Mouse (Mus musculus): ENCODE results near the gene Rnf128. TPM values are rescaled to one million over a fixed set of nuclear protein-coding genes. Genes with fewer than 3 reads are reported as not detected.
"Not testable (repeated sequence)": the region's sequence is repeated elsewhere in the genome, so short reads cannot be mapped to it uniquely, and the experiment has no call there.

The Rnf128 gene
- polyA plus RNA-seq, 1 experiment from 2014 or later, result 45.8 TPM

- no peak for ATAC-seq (ENCODE audit: insufficient read depth, low FRiP score)
- whole genome bisulfite sequencing, result 54% methylated on average over 7 of the region's 7 CpGs
- no peaks in the 10 kb centered on the region for H3K9me3 ChIP-seq (replicated peaks; ENCODE audit: control insufficient read depth, low read length)
- no peak overlapping the region for H3K27ac ChIP-seq (ENCODE audit: low read length)
- no peak overlapping the region for H3K4me2 ChIP-seq (ENCODE audit: low read depth, low read length)
- H3K36me3 ChIP-seq (ENCODE audit: control insufficient read depth, insufficient read depth, low read length), result no peaks in the 10 kb centered on the region
- H3K9ac ChIP-seq (ENCODE audit: low read length), result no peak overlapping the region
- no peak overlapping the region for H3K4me3 ChIP-seq (replicated peaks; ENCODE audit: low read length)
- H3K4me1 ChIP-seq (ENCODE audit: control insufficient read depth, insufficient read depth, low read length), result no peaks in the 10 kb centered on the region
- no peaks in the 10 kb centered on the region for H3K27me3 ChIP-seq (ENCODE audit: control insufficient read depth, insufficient read depth, low read length)
These were observed 19.4 kb upstream of the Rnf128 start for GRCm38 (mm10) chrX:139543726-139544125.

- ATAC-seq (ENCODE audit: insufficient read depth, low FRiP score), result no peak
- Histone ChIP-seq H3K4me3 (replicated peaks; ENCODE audit: low read length) (no peak overlapping the region), H3K9me3 (replicated peaks; ENCODE audit: control insufficient read depth, low read length) (no peaks in the 10 kb centered on the region), H3K36me3 (ENCODE audit: control insufficient read depth, insufficient read depth, low read length) (no peaks in the 10 kb centered on the region), H3K27ac (ENCODE audit: low read length) (no peak overlapping the region), H3K9ac (ENCODE audit: low read length) (no peak overlapping the region), H3K4me2 (ENCODE audit: low read depth, low read length) (no peak overlapping the region), H3K4me1 (ENCODE audit: control insufficient read depth, insufficient read depth, low read length) (no peaks in the 10 kb centered on the region), H3K27me3 (ENCODE audit: control insufficient read depth, insufficient read depth, low read length) (no peaks in the 10 kb centered on the region; the same call in 1 of the 2 replicates)
- WGBS, result 71% methylated on average over 5 of the region's 5 CpGs
These were observed 12.7 kb upstream of the Rnf128 start for GRCm38 (mm10) chrX:139550456-139550855.

GRCm38 (mm10) chrX:139552090-139552489, 11.0 kb upstream of the Rnf128 start:
- no peak overlapping the region for H3K27ac ChIP-seq (ENCODE audit: low read length)
- H3K9ac ChIP-seq (ENCODE audit: low read length), result no peak overlapping the region
- no peak for ATAC-seq (ENCODE audit: insufficient read depth, low FRiP score)
- H3K36me3 ChIP-seq (ENCODE audit: control insufficient read depth, insufficient read depth, low read length), result no peaks in the 10 kb centered on the region
- WGBS, result 78% methylated on average over 2 of the region's 2 CpGs
- H3K4me2 ChIP-seq (ENCODE audit: low read depth, low read length), result no peak overlapping the region
- no peaks in the 10 kb centered on the region for H3K9me3 ChIP-seq (replicated peaks; ENCODE audit: control insufficient read depth, low read length)
- H3K27me3 ChIP-seq (ENCODE audit: control insufficient read depth, insufficient read depth, low read length), result no peaks in the 10 kb centered on the region; the same call in 1 of the 2 replicates
- no peak overlapping the region for H3K4me3 ChIP-seq (replicated peaks; ENCODE audit: low read length)
- no peaks in the 10 kb centered on the region for H3K4me1 ChIP-seq (ENCODE audit: control insufficient read depth, insufficient read depth, low read length)

- no peak overlapping the region for H3K9ac ChIP-seq (ENCODE audit: low read length)
- no peak overlapping the region for H3K4me3 ChIP-seq (replicated peaks; ENCODE audit: low read length)
- no peaks in the 10 kb centered on the region for H3K27me3 ChIP-seq (ENCODE audit: control insufficient read depth, insufficient read depth, low read length)
- H3K4me1 ChIP-seq (ENCODE audit: control insufficient read depth, insufficient read depth, low read length), result no peaks in the 10 kb centered on the region
- no peak overlapping the region for H3K4me2 ChIP-seq (ENCODE audit: low read depth, low read length)
- H3K9me3 ChIP-seq (replicated peaks; ENCODE audit: control insufficient read depth, low read length), result no peaks in the 10 kb centered on the region
- peak; percentile 78 for ATAC-seq (ENCODE audit: insufficient read depth, low FRiP score)
- WGBS, result 52% methylated on average over 5 of the region's 5 CpGs
- no peaks in the 10 kb centered on the region for H3K36me3 ChIP-seq (ENCODE audit: control insufficient read depth, insufficient read depth, low read length)
- H3K27ac ChIP-seq (ENCODE audit: low read length), result peak overlapping the region; percentile 52; the same call in 1 of the 2 replicates
These were observed 726 bp upstream of the Rnf128 start for GRCm38 (mm10) chrX:139562255-139562924.

- WGBS, result 81% methylated on average over 3 of the region's 3 CpGs
- Histone ChIP-seq H3K4me3 (replicated peaks; ENCODE audit: low read length) (no peak overlapping the region), H3K9me3 (replicated peaks; ENCODE audit: control insufficient read depth, low read length) (no peaks in the 10 kb centered on the region), H3K27ac (ENCODE audit: low read length) (no peak overlapping the region), H3K4me1 (ENCODE audit: control insufficient read depth, insufficient read depth, low read length) (no peaks in the 10 kb centered on the region), H3K9ac (ENCODE audit: low read length) (no peak overlapping the region), H3K27me3 (ENCODE audit: control insufficient read depth, insufficient read depth, low read length) (no peaks in the 10 kb centered on the region; the same call in 1 of the 2 replicates), H3K36me3 (ENCODE audit: control insufficient read depth, insufficient read depth, low read length) (no peaks in the 10 kb centered on the region), H3K4me2 (ENCODE audit: low read depth, low read length) (no peak overlapping the region)
- ATAC-seq (ENCODE audit: insufficient read depth, low FRiP score), result no peak
These were observed 6.9 kb downstream of the Rnf128 start for GRCm38 (mm10) chrX:139570054-139570453.

- Histone ChIP-seq H3K9ac (ENCODE audit: low read length) (no peak overlapping the region), H3K27ac (ENCODE audit: low read length) (no peak overlapping the region), H3K27me3 (ENCODE audit: control insufficient read depth, insufficient read depth, low read length) (no peaks in the 10 kb centered on the region), H3K4me1 (ENCODE audit: control insufficient read depth, insufficient read depth, low read length) (no peaks in the 10 kb centered on the region), H3K4me3 (replicated peaks; ENCODE audit: low read length) (no peak overlapping the region), H3K4me2 (ENCODE audit: low read depth, low read length) (no peak overlapping the region), H3K36me3 (ENCODE audit: control insufficient read depth, insufficient read depth, low read length) (no peaks in the 10 kb centered on the region), H3K9me3 (replicated peaks; ENCODE audit: control insufficient read depth, low read length) (no peaks in the 10 kb centered on the region)
- ATAC-seq (ENCODE audit: insufficient read depth, low FRiP score), result no peak
- 58% methylated on average over 6 of the region's 6 CpGs for WGBS
These were observed 15.6 kb downstream of the Rnf128 start for GRCm38 (mm10) chrX:139578649-139579278.

GRCm38 (mm10) chrX:139583616-139584015, 20.5 kb downstream of the Rnf128 start:
- H3K9ac ChIP-seq (ENCODE audit: low read length), result no peak overlapping the region
- no peaks in the 10 kb centered on the region for H3K27me3 ChIP-seq (ENCODE audit: control insufficient read depth, insufficient read depth, low read length)
- no peak overlapping the region for H3K4me3 ChIP-seq (replicated peaks; ENCODE audit: low read length)
- H3K4me1 ChIP-seq (ENCODE audit: control insufficient read depth, insufficient read depth, low read length), result no peaks in the 10 kb centered on the region
- WGBS, result 56% methylated on average over 4 of the region's 4 CpGs
- no peaks in the 10 kb centered on the region for H3K9me3 ChIP-seq (replicated peaks; ENCODE audit: control insufficient read depth, low read length)
- H3K4me2 ChIP-seq (ENCODE audit: low read depth, low read length), result no peak overlapping the region
- H3K36me3 ChIP-seq (ENCODE audit: control insufficient read depth, insufficient read depth, low read length), result no peaks in the 10 kb centered on the region
- ATAC-seq (ENCODE audit: insufficient read depth, low FRiP score), result no peak
- H3K27ac ChIP-seq (ENCODE audit: low read length), result no peak overlapping the region

- not testable (repeated sequence) for ATAC-seq (ENCODE audit: insufficient read depth, low FRiP score); H3K9me3 ChIP-seq (replicated peaks; ENCODE audit: control insufficient read depth, low read length); H3K4me3 ChIP-seq (replicated peaks; ENCODE audit: low read length); H3K27me3 ChIP-seq (ENCODE audit: control insufficient read depth, insufficient read depth, low read length); H3K4me2 ChIP-seq (ENCODE audit: low read depth, low read length); H3K27ac ChIP-seq (ENCODE audit: low read length); H3K4me1 ChIP-seq (ENCODE audit: control insufficient read depth, insufficient read depth, low read length); H3K36me3 ChIP-seq (ENCODE audit: control insufficient read depth, insufficient read depth, low read length); H3K9ac ChIP-seq (ENCODE audit: low read length)
- WGBS, result 47% methylated on average over 2 of the region's 2 CpGs
These were observed 23.6 kb downstream of the Rnf128 start for GRCm38 (mm10) chrX:139586676-139587075.

- no peaks in the 10 kb centered on the region for H3K9me3 ChIP-seq (replicated peaks; ENCODE audit: control insufficient read depth, low read length)
- no peaks in the 10 kb centered on the region for H3K27me3 ChIP-seq (ENCODE audit: control insufficient read depth, insufficient read depth, low read length)
- ATAC-seq (ENCODE audit: insufficient read depth, low FRiP score), result no peak
- H3K4me3 ChIP-seq (replicated peaks; ENCODE audit: low read length), result no peak overlapping the region
- 78% methylated on average over 6 of the region's 6 CpGs for WGBS
- no peak overlapping the region for H3K27ac ChIP-seq (ENCODE audit: low read length)
- H3K4me1 ChIP-seq (ENCODE audit: control insufficient read depth, insufficient read depth, low read length), result no peaks in the 10 kb centered on the region
- H3K36me3 ChIP-seq (ENCODE audit: control insufficient read depth, insufficient read depth, low read length), result no peaks in the 10 kb centered on the region
- no peak overlapping the region for H3K4me2 ChIP-seq (ENCODE audit: low read depth, low read length)
- H3K9ac ChIP-seq (ENCODE audit: low read length), result no peak overlapping the region
These were observed 33.3 kb downstream of the Rnf128 start for GRCm38 (mm10) chrX:139596404-139596803.
